In the genomic region with DNA sequence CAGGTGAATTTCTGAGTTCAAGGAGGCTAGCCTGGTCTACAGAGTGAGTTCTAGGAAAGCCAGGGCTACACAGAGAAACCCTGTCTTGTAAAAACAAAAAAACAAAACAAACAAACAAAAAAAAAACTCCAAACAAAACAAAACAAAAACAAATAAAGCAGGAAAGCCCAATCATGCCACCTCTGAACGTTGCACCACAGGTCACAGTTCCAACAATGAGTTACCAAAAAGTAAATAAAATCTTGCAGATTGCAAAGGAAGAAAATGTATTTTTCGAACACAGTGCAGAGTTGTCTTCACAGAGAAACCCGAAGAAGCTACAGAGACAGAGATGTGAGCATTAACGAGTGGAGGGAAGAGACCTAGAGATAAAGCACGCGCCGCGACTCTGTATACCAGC, we compare ENCODE assay signal across 23 mouse cellular contexts. TPM values are rescaled to one million over a fixed set of nuclear protein-coding genes. Genes with fewer than 3 reads are reported as not detected.
DNase-seq lines count a peak whose midpoint lies in the region; ATAC-seq and TF ChIP-seq lines count a peak whose summit lies in the region.
"Had no signal": no experiment of that assay in that cellular context is flagged by ENCODE, and none has a peak within 500 bp of the region (broad histone marks: within the 10 kb centered on the region; RNA-seq: fewer than 3 reads in every experiment).

No protein-coding gene starts in this region.

- H3K36me3 ChIP-seq in liver, adult 2 months (ENCODE audit: control insufficient read depth, insufficient read depth, low read length) = no peaks in the 10 kb centered on the region
- no peaks in the 10 kb centered on the region for H3K36me3 ChIP-seq in liver, embryonic 11.5 days (ENCODE audit: control insufficient read depth, insufficient read depth, low read length)
- H3K36me3 ChIP-seq: G1E had no signal

- no peak for TF ChIP-seq CTCF in liver, adult 2 months (IDR thresholded peaks at IDR 0.05; ENCODE audit: low read depth, low read length)

- H3K4me1 ChIP-seq in liver, adult 2 months (ENCODE audit: control insufficient read depth, insufficient read depth, low read length) = peaks cover 27% of the 10 kb centered on the region
- peaks cover 16% of the 10 kb centered on the region for H3K4me1 ChIP-seq in liver, embryonic 11.5 days (replicated peaks; ENCODE audit: control insufficient read depth, insufficient read depth, low read length)

- peak overlapping the region; percentile 51 for H3K4me3 ChIP-seq in liver, adult 2 months (ENCODE audit: insufficient read depth, low read depth, low read length)
- H3K4me3 ChIP-seq in liver, embryonic 11.5 days (ENCODE audit: low read depth, low read length) = no peak overlapping the region

- no peaks in the 10 kb centered on the region for H3K9me3 ChIP-seq in liver, embryonic 11.5 days (ENCODE audit: control insufficient read depth, low read length)
- H3K9me3 ChIP-seq: G1E had no signal

- WGBS in liver, adult 2 months = 54% methylated on average over 8 of the region's 8 CpGs
- WGBS in liver, embryonic 11.5 days = 77% methylated on average over 8 of the region's 8 CpGs

- H3K4me2 ChIP-seq in liver, embryonic 11.5 days = no peak overlapping the region

- H3K27me3 ChIP-seq in liver, adult 2 months (ENCODE audit: control insufficient read depth, insufficient read depth, low read length) = no peaks in the 10 kb centered on the region
- no peaks in the 10 kb centered on the region for H3K27me3 ChIP-seq in liver, embryonic 11.5 days (replicated peaks; ENCODE audit: control insufficient read depth, insufficient read depth, low read length)
- H3K27me3 ChIP-seq: CH12.LX had no signal

- DNase-seq in liver, adult 2 months (ENCODE audit: extremely low read depth, low read depth, low spot score) = peak; percentile 94
- no peak for DNase-seq in liver, embryonic 11.5 days (ENCODE audit: low spot score)
- DNase-seq in yolk sac, embryonic 10.5 days (ENCODE audit: low spot score) = peak; percentile 40
- no peak for DNase-seq in thymus, postnatal 14 days
- DNase-seq: adrenal gland, adult 2 months; adrenal gland, adult 8-10 months; adrenal gland, postnatal 10 days; adrenal gland, postnatal 14 days; adrenal gland, postnatal 25 days; adrenal gland, postnatal 36 days; B cell, adult 2 months; cerebellum, adult 11 months; cerebellum, adult 11-12 months; cerebellum, adult 18-20 months had no signal

- peaks cover 9% of the 10 kb centered on the region; the same call in 1 of the 2 replicates for H3K79me2 ChIP-seq in liver, adult 2 months (ENCODE audit: control insufficient read depth, insufficient read depth, low read length)

- peak overlapping the region; percentile 99 for H3K27ac ChIP-seq in liver, adult 2 months (replicated peaks; ENCODE audit: insufficient read depth, low read depth, low read length)
- H3K27ac ChIP-seq in liver, embryonic 11.5 days (ENCODE audit: low read depth, low read length) = no peak overlapping the region

- TF ChIP-seq POLR2A in liver, adult 2 months (IDR thresholded peaks at IDR 0.05; ENCODE audit: extremely low read depth, insufficient read depth, low read length) = no peak

- H3K9ac ChIP-seq in liver, adult 2 months (ENCODE audit: low read depth, low read length) = peak overlapping the region; percentile 69
- no peak overlapping the region for H3K9ac ChIP-seq in liver, embryonic 11.5 days (ENCODE audit: low read depth, low read length)

- ATAC-seq in liver, embryonic 11.5 days (replicated peaks; ENCODE audit: low FRiP score) = no peak
- ATAC-seq: activated CD4-positive, CD25-positive, alpha-beta regulatory T cell, adult 4 months; CD4-positive, CD25-positive, alpha-beta regulatory T cell, adult 4 months; Patski had no signal

RNA-seq across cellular contexts. Expression of gene Gcgr, which starts 7.9 kb away (rescaled TPM):
- 135 and 143 TPM in 2 replicates for total RNA-seq in liver, adult 2 months (2014; rRNA removed)
- polyA plus RNA-seq in liver, adult 2 months (2012; rRNA removed) = 542 and 561 TPM in 2 replicates
- 7.6 and 7.7 TPM in 2 replicates for polyA plus RNA-seq in liver, embryonic 11.5 days (2014; fragmentation: Nextera tagmentation; extraction: Ambion mirVana)
- total RNA-seq: G1E, MEL had no signal
- polyA plus RNA-seq: activated CD4-positive, CD25-positive, alpha-beta regulatory T cell, adult 4 months; C2C12; CD4-positive, CD25-positive, alpha-beta regulatory T cell, adult 4 months; G1E; Patski had no signal

RNA-seq across cellular contexts. Expression of gene Mcrip1, which starts 26.9 kb away (rescaled TPM):
- total RNA-seq in liver, adult 2 months (2014; rRNA removed) = 11.7 and 13.6 TPM in 2 replicates
- polyA plus RNA-seq in liver, adult 2 months (2012; rRNA removed) = 36.8 and 44.4 TPM in 2 replicates
- polyA plus RNA-seq in liver, embryonic 11.5 days (2014; fragmentation: Nextera tagmentation; extraction: Ambion mirVana) = 117 and 123 TPM in 2 replicates

RNA-seq across cellular contexts. Expression of gene Ppp1r27, which starts 28.4 kb away (rescaled TPM):
- total RNA-seq in liver, adult 2 months (2014; rRNA removed) = 0.28 TPM in 1 of 2 replicates, not detected in the other
- not detected in 2 replicates for polyA plus RNA-seq in liver, adult 2 months (2012; rRNA removed)
- not detected in 2 replicates for polyA plus RNA-seq in liver, embryonic 11.5 days (2014; fragmentation: Nextera tagmentation; extraction: Ambion mirVana)
- total RNA-seq: CH12.LX, ES-E14, G1E, MEL had no signal
- polyA plus RNA-seq: activated CD4-positive, CD25-positive, alpha-beta regulatory T cell, adult 4 months; brain, embryonic 14.5 days; CD4-positive, CD25-positive, alpha-beta regulatory T cell, adult 4 months; G1E; Patski had no signal

RNA-seq across cellular contexts. Expression of gene Slc25a10, which starts 30.9 kb away (rescaled TPM):
- 121 and 135 TPM in 2 replicates for total RNA-seq in liver, adult 2 months (2014; rRNA removed)
- polyA plus RNA-seq in liver, adult 2 months (2012; rRNA removed) = 445 and 478 TPM in 2 replicates
- polyA plus RNA-seq in liver, embryonic 11.5 days (2014; fragmentation: Nextera tagmentation; extraction: Ambion mirVana) = 65.5 and 70.6 TPM in 2 replicates

RNA-seq across cellular contexts. Expression of gene Mrpl12, which starts 38.2 kb away (rescaled TPM):
- total RNA-seq in liver, adult 2 months (2014; rRNA removed) = 43.6 and 46.6 TPM in 2 replicates
- polyA plus RNA-seq in liver, adult 2 months (2012; rRNA removed) = 221 and 232 TPM in 2 replicates
- 252 and 266 TPM in 2 replicates for polyA plus RNA-seq in liver, embryonic 11.5 days (2014; fragmentation: Nextera tagmentation; extraction: Ambion mirVana)

Comparison
In these comparisons a context has a peak if more than half of its experiments do, and no peak if none do; other contexts are left out.
1. DNase-seq: peak in liver, adult 2 months (single experiment) and yolk sac, embryonic 10.5 days (single experiment); none in liver, embryonic 11.5 days (single experiment) and thymus, postnatal 14 days (single experiment).
2. RNA of gene Gcgr, which starts 7.9 kb away (polyA plus RNA-seq): 542 to 561 TPM in liver, adult 2 months; 7.6 to 7.7 TPM in liver, embryonic 11.5 days; every median in the first group is over 10 times any median in the second.